Mouse (Mus musculus): ENCODE measurements at regions not wholly inside any gene's neighbourhood (a gene's known extent, or its start where the extent isn't known, plus 50 kb on each side); places are given as distances from the start of the nearest gene placed in this dataset.

GRCm38 (mm10) chr13:83737826-83738527 lies 234.1 kb downstream of the Mef2c start:
- TF ChIP-seq POLR2A (IDR thresholded peaks at IDR 0.05; ENCODE audit: borderline replicate concordance, extremely low read depth, low read depth, low read length) (no peak), CTCF (IDR thresholded peaks at IDR 0.05; ENCODE audit: insufficient read depth, low read length) (no peak)
